Mouse (Mus musculus): ENCODE results near the gene Dnajb8.

DNA sequence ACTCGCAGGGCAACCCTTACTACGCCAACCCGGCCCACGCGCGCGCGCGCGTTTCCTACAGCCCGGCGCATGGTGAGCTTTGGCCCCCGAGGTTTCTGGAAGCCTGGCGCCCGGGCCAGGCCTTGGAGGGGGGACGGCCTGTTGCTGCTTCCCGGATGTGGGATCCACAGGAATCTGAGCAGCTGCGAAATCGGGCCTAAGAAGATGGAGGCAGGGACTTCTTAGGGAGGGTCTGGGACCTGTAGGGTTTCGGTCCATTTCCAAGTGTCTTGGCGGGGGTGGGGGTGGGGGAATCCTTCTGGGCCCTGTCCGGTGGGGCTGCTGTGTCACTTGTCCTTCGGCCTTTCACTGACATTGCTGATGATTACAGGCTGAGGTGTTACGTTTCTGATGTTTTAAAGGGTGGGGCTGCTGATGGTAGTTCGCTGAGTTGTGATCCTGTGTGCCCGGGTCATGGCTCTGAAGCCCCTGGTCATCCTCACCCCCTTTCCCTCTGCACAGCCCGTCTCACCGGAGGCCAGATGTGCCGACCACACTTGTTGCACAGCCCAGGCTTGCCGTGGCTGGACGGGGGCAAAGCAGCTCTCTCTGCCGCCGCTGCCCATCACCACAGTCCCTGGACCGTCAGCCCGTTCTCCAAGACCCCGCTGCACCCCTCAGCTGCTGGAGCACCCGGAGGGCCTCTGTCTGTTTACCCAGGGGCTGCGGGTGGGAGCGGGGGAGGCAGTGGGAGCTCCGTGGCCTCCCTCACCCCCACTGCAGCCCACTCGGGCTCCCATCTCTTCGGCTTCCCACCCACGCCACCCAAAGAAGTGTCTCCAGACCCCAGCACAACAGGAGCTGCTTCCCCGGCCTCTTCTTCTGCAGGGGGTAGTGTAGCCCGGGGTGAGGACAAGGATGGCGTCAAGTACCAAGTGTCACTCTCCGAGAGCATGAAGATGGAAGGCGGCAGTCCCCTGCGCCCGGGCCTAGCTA lies 22.1 kb upstream of the Dnajb8 start:
- TF ChIP-seq CTCF (conservative IDR thresholded peaks at IDR 0.05; ENCODE audit: insufficient read depth, insufficient read length, low read depth, low read length) (no peak), POLR2A (IDR thresholded peaks at IDR 0.05; ENCODE audit: low read depth, low read length) (no peak)
